Mouse (Mus musculus) ovary, postnatal 10 days (tissue): Measurements from ENCODE around the gene Helz.

ENCODE experiments used
- DNase-seq: peaks from one replicate; pipeline ENCODE4 v3.0.0; 2022; ENCODE audit warnings: low spot score

Helz gene

DNA sequence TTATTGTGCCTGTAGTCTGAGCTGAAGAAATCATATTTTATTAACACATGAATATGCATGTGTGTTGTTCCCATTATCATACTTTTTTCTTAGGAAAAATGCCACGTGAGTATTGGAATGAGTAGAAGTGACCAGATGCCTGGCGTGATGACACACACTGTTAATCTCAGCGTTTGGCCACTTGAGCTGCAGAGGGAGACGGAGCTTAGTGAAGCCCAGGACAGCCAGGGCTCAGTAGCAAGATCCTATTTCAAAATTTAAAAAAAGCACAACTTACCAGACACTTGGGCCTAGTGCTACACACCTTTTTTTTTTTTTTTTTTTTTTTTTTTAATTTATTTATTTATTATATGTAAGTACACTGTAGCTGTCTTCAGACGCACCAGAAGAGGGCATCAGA, 68.0 kb downstream of the Helz start:
- no peak for DNase-seq

DNA sequence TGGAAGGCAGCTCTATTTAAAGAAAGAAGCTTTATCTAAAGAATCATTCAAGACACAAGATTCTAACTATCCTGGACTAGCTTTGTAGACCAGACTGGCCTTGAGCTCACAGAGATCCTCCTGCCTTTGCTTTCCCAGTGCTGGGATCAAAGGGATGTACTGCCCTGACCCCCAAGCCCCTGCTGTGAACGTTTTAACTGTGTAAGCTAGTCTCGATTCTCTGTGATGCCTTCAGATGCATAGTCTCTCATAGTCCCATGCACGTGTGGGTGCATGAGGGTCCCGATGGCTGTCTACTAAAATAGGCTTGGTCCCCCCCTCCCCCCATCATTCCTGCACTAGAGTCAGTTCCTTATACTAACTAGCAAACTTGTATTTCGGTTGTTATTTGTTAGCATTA, 70.2 kb downstream of the Helz start:
- DNase-seq = no peak

DNA sequence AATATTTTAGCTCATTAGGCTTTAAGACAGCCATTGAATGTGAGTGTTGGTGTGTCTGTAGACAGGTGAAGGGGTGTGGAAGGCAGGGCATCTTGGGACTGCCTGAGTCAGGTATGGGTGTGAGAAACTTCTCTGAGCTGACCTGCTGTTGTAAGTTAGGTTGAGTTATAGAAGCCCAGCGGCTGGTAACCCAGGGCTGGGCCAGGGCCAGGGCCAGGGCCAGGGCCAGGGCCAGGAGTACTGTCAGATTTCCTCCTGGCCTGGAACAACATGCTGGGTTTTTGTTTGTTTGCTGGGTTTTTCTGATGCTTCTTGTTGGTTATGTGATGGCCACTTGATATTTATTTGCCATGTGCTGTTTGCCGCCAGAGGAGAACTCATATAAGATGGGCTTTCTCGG, 76.9 kb downstream of the Helz start:
- no peak for DNase-seq

DNA sequence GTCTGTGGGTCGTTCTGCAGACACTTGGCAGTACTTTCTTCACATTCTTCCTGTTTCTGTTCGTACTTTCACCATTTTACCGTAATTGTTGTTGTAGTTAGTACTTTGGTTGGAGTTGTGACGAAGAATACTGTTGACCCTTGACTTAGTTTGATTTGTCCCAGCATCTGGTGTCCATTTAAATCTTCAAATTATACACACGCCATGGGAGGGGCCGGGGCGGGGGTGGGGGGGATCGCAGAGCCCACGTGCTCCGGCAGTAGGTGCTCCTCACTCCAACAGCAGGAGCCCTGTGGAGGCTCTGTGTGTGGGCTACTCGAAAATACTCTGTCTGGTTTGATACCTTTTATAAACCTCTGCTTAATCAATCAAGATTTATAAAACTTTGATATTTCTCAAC, 78.0 kb downstream of the Helz start:
- no peak for DNase-seq

DNA sequence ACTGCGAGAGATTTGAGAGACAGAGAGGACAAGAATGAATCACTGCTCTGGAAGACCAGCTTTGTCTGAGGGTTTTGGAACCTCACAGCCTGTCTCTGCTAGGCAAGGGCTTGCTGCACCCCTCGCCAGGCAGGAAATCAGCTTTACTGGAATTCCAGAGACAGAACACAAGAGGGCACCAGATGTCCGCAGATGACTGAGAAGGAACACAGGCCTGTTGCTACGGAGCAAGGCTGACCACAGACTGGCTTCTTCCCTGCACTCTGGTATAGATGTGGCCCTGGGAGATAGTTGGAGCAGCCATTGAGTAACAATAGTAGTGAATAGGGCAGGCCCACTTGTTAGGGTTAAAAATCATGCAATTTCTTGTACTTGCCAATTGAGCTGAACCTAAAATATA, 81.8 kb downstream of the Helz start:
- peak; percentile 31 for DNase-seq

DNA sequence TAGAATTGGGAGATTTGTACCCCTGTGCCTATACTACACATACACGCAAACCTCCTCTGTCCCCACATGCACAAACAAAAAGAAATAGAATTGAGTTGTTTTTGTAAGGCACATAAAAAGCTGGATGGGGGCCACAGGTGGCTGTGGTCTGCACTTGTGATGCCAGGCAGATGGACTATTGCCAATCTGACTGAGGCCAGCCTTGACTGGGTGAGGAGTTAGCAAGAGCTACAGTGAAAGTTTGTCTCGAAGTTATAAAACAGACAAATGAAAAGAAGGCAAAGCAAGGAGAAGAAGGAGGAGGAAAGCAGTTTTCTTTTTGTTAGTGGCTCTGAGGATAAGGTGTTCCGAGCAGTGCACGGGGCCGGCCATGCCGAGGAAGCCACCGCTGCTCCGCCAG, 82.2 kb downstream of the Helz start:
- DNase-seq = no peak

DNA sequence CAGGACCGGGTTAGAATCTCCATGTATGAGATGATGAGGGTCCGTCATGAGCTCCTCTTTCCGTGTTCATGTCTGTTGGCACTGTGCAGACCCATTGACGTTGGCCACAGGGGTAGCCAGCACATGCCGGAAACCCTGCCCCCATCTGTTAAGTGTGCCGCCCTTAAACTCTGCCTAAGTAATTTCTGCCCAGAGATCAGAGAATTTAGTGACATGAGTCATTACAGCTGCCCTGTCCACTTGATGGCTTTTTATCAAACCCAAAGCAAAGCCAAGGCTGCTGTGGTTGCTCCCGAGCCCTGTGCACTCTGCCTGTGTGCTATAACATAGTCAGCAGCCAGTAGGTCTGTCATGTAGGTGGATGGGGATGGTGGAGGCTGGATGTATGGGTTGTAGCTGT, 83.4 kb downstream of the Helz start:
- no peak for DNase-seq

DNA sequence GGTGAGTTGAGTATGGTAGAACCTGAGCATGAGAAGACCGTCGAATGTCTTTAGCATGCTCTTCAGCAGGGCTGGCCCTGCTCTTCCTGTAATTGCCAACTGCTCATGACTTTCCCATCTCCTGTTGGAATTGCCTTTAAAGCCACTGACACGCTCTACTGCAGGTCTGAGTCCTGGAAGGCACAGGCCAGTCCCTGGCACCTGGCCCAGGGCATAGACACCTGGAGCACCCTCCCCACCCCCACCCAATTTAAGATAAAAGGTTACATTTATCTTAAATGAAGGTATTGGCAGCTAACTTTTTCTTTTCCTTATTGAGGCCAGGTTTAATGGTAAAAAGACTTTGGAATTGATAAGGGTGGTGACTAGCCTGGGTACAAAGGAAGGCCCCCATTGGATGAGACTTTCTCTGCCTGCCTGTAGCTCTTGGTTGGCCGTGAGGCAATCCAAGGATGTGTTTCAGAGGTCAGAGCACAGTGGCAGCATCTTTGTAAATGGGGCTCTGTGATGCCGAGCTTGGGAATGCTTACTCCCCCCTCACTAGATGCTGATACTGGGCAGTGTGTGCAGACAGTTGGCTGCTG, 85.9 kb downstream of the Helz start:
- no peak for DNase-seq

DNA sequence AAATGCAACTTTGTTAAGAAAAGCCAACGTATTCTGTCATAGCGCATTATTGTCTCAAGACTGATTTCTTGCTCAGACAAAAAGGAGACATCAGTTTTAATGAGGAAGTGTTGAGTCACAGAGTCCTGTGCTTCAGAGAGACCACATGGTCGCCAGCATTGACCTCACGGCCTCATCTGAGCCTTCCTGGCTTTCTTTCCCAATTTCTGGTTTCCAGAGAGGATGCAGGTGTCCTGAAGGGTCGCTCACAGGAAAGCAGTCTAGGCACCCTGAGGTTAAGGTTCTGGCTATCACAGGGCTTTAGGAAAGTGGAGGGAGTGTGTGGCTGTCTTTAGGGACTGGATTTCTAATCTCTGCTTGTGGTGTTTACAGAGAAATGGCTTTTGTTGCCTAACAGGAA, 90.4 kb downstream of the Helz start:
- DNase-seq = no peak

DNA sequence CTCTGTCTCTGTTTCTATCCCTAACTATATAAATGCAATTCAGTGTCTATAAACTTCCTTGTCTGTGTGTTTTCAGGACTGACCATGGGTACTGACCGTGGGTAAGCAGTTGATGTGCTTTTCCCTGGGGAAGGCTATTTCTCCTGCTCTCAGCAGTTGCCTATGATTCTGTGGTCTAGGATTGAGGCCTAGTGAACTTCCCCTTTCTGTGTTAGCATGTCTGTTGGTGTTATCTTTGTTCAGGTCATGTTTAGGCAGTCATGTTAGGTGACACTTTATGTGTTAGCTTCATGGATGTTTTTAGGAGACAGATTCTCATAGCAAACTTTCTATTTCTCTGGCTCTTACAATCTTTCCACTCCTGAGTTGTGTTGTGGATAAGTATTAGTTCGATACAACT, 91.9 kb downstream of the Helz start:
- DNase-seq = no peak

DNA sequence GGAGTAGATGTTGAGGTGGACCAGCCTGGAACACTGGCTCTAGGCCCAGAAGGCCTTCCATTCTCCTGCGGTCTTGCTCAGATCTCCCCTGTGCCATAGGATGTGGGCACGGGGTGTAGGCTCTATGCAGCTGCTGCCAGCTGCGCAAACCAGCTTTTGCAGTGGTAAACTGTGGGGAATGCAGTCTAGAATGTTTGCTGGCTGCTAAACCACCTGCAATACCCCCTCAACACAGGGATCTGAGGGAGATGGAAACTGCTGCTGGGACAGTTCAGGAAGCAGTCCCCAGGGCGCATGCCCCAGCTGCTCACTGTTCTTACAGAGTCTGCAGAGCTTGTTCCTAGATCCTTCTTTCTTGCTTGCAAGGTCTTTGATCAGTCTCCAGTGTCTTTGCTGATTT, 96.7 kb downstream of the Helz start:
- DNase-seq = no peak

DNA sequence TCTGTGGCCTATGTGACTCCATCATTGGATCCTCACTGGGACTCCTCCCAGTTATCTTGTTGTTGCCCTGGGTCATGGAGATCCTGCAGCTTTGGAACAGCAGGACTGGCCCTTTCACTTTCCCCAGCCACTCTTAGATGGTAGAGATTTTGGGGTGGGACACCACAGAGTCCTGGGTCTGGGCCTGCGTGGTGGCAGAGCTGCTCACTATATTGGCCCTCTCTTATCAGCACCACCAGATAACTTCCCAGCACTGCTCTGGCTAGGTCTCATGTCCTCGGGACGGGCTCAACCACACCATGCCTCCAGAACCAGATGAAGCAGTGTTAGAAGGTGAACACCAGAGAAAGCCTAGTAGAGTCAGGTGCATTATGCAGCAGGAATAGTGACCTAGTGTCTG, 99.6 kb downstream of the Helz start:
- DNase-seq = no peak

DNA sequence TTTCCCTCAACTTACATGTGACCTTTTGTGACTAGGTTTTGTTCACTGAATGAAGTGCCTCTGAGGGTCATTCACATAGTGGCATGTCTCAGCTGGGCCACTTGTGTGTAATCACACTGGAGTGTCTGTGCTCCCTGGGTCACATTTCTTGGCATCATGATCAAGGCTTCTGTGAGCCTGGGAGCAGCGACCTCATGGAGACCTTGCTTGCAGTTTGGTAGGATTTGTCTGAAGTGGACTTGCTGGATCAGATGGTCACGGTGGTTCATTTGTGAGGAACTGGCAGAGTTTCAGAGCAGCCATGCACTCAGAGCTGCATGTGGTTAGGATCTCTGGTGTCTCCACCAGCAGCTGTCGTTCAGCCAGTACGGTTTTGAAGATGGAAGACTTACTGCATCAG, 100.9 kb downstream of the Helz start:
- no peak for DNase-seq

DNA sequence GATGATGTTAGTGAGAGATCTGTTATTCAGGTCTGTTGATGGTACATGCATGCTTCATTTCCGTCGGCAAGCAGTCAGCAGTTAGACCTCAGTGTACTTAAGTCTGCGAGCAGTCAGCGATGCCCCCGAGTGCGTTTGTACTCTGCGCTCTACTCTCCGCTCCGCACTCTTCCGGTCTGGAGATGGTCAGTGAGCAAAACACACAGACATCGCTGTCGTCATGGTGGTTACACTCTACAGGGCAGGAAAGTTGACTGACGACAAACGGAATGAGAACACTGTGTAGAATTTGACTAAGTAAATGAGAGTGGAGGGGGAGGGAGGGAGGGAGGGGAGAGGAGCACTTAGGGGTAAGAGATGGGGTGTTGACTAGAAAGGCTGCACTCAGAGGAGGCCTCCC, 101.7 kb downstream of the Helz start:
- no peak for DNase-seq

DNA sequence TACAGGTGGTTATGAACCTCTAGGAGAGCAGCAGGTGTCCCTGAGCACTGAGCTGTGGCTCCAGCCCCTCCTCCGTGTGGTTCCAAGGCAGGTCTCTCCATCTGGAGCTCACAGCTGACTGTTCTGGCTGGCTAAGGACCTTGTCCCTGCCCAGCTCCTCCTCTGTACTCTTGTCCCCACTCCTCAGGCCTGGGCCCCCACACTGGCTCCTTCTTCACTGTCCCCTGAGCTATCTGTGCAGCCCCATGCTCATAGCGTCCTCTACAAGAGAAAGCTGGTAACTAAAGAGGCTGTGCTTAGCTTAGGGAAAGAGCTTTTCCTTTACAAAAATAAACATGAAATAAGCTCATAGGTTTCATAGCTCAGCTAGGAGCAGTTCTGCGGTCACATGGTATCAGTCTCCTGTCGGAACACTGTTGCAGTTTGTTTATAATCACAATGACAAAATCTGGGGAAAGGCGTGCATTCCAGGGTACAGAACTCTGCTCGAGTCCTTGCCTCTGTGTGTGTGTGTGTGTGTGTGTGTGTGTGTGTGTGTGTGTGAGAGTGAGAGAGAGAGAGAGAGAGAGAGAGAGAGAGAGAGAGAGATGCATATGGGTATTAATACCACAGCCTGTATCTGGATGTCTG, 102.8 kb downstream of the Helz start:
- no peak for DNase-seq

DNA sequence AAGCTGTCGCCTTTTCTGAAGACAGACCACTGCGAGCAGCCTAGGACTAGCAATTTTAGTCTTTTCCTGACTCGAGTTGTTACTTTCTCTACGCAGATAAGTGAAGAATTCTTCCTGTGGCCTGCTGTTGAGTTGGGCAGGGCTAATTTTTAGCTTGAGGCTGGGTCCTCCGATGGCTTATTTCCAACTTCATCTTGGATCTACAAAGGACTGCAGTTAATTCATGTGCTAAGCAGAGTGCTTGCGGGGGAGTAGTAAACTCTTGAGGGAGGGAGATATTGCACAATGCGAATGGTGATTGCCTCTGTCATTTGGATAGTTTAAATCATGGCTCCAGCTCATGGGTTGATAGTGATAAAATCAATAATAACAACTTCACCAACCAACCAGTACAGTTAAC, 103.7 kb downstream of the Helz start:
- no peak for DNase-seq

DNA sequence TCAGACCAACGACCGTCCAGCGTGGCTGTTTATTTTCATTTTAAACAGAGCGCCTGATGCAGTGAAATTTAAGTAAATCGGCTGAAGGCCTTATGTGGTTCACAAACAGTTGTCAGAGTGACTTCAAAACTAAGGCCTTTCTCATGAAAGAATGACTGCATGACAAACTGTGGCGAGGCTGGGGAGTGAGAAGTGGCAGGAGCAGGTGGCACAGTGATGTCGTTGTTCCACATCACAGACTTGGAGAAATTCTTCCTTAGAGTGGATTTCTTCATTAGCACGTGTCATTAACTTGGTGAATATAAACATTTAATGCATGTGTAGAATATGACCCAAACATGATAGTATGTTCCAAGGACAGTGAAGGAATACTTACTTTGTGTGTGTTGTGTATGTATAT, 104.4 kb downstream of the Helz start:
- DNase-seq = no peak

DNA sequence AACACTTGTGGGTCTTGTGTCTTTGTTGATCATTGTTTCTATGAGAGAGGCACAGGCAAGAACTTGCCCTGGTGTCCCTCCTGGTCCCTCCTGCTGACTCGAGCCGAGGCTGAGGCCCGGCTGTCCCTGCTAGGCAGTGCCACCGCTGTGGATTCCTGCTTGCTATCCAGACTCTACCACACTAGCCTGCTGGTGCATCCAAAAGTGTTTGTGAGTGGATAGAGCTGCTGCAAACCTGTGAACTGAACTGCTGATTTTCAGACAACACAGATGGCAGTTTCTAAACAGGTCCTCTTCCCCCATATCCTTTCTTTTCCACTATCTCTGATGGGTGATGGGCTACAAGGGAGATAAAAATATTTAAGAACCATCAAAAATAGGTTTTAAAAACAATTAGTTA, 107.8 kb downstream of the Helz start:
- no peak for DNase-seq

DNA sequence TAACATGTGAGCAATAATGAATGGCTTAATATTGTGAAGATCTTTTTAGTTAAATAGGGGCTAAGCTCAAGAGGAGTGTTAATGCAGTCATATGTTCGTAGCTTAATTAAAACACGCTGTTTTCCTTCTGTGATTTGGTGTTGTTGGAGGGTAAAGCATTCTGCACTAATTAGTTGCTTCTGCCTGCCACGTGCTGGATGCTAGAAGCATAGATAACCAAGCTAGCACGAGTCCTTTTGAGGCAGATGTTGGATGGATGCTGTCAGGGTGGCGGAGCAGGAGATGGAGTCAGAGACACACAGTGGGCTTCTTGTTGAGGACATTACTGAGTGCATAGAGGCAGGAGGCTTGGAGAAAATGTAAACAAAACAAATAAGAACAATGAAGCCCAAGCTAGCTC, 109.4 kb downstream of the Helz start:
- no peak for DNase-seq

DNA sequence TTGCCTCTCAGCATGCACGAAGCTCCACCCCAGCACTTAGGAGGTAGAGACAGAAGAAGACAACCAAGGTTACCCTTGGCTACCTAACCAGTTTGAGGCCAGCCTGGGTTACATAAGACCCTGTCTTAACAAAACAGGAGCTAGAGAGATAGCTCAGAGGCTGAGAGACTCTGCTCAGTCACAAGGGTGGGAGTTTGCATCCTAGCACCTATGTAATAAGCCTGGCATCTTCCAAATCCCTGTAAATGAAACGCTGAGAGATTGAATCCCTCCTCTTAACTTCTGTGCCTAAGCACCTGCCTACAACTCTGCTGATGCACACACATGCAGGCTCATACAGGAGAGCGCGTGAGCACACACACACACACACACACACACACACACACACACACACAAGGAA, 112.7 kb downstream of the Helz start:
- no peak for DNase-seq

DNA sequence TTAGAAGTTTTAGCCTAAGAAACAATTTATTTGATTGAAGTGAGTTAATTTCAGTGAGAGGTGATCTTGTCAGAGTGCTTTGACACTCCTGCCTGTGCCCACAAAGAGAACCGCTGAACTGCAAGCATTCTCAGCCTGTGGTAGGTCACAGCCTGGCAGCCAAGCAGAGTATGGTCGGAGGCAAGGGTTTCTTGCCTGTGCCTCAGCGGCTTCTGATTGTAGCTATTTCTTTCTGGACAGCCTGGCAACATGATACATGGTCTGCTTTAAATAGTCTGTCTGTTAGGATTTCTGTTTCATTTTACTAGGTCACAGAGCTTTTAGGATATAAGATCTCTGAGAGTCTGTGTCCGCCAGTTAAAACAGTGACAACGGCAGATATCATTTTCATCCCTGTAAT, 114.9 kb downstream of the Helz start:
- no peak for DNase-seq

DNA sequence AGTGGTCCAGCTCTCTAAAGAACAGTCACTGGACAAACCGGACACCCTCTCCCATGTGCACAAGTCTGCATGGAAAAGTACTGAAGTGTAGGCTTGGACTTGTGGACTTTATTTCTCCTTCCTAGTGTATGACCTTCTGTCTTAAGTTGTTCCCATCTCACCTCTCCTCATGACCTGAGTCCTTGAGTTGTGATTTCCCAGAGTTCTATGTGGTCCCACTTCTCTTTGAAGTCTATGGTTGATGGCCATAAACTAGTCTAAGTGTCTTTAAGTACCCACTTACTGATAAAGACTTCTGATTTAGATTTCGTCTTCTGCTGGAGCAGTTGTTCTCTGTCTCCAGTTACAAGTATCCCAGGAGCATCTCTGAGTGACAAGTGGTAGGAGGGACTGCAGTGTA, 119.8 kb downstream of the Helz start:
- DNase-seq = no peak

DNA sequence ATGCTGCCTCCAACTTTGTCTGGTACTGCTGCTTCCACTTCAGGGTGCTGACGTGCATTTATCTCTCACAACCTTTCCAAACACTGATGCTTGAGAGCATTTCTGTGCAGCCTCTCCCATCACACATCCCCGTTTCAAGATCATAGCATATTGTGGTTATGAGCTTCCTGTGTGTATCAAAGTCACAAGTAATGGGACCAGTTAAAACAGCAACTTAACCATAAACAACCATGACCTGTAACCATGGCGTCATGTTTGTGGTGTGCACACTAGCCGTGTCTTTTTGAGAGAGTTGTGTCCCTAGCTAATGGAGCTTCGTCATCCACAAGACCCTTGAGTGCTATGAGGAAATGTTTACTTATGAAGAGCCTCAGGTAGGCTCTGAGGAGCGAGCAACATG, 120.5 kb downstream of the Helz start:
- DNase-seq = no peak

DNA sequence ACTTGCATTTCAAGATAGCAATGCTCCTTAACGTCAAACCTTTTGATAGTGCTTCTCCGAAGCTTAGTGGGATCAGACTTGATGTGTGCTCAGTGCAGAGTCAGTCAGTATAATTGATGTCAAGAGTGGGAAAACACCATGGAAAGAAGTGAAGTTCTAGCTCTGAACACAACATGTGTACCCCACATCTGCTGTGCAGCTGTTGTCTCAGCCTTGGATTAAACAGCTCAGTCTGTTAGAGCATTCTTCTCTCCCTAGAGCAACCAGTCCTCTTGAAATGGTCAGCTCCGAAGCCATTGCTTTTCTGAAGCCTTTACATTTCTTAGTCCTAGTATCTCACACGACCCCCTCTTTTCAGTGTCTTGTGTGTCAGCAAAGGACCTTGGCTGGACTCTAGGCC, 121.2 kb downstream of the Helz start:
- no peak for DNase-seq

DNA sequence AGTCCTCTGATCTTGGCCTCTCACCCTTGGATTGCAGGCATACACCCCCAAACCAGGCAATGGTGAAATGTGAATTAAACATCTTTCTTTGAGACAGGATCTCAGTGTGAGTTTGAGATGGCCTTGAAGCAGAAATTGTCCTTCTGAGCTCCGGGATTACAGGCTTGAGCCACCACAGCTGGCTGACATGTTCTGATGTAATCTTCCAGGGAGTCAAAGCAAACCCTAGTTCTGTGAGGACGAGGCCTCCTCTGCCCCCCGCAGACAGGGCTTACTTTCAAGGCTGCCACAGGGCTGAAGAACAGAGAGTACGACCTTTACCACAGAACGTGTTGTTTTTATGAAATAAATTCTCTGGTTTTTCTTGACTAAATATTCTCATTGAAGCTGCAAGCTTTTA, 126.3 kb downstream of the Helz start:
- DNase-seq = no peak
